Mouse (Mus musculus) spleen, adult 12 weeks (tissue): ENCODE data around the gene Plekhm1.

Experiments
- DNase-seq: peaks from one replicate; pipeline ENCODE4 v3.0.0; 2022; ENCODE audit warnings: low spot score

The Plekhm1 gene

GRCm38 (mm10) chr11:103360661-103361081 is 51.8 kb downstream of the Plekhm1 start:
- DNase-seq: no peak

DNA sequence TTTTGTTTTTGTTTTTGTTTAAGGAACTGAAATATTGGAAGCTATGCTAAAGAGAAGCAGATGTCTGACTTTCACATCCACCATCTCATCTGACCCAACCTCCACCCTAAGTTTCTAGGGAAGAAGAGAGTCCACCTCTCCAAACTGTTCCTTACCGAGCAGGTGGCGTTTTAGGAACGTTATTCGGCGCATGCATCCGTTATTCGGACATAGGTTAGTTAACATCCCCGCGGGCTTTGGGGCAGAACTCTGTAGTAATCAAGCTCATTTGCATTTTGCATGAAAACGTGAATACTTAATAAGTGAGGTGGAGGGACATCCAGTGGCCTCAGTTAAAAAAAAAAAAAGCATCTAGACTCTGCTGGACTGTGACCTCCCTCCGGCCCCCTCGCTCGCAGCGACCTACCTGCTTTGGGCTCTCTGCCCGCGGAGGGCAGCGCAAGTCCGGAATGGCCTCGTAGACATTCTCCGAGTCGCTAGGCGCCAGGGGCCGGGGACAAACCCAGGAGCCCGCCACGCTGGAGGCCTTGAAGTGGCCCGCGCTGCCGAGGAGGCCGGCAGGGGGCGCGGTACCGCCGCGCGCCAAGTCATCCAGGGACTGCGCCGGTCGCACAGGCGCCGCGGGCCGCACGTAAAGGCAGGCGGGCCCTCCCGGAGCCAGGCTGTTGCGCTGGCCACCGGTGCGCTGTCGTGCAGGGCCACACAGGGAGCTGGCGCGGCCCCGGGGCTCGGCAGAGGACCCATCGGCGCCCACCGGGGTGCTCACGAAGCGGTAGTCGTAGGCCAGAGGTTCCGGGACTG is 52.4 kb downstream of the Plekhm1 start:
- DNase-seq: peak; percentile 62

- peak; percentile 46 for DNase-seq
These were observed 53.4 kb downstream of the Plekhm1 start for GRCm38 (mm10) chr11:103359122-103359521.

DNA sequence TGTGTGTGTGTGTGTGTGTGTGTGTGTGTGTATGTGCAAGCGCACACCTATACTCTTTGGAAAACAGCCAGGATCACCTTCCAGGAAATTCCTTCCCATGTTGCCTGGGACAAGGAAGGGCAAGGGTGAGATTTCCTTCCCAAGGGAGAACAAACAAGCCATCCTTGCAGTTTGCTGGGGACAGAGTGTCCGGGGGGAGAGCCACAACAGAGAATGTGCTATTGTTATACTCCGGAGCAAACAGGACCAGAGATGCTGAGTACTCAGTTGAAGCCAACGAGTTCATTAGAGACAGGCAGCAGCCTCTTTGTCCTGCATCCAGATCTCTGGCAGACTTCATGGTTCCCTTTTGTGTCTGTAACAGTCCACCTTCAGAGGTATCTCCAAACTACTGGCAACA is 54.2 kb downstream of the Plekhm1 start:
- DNase-seq: no peak

DNA sequence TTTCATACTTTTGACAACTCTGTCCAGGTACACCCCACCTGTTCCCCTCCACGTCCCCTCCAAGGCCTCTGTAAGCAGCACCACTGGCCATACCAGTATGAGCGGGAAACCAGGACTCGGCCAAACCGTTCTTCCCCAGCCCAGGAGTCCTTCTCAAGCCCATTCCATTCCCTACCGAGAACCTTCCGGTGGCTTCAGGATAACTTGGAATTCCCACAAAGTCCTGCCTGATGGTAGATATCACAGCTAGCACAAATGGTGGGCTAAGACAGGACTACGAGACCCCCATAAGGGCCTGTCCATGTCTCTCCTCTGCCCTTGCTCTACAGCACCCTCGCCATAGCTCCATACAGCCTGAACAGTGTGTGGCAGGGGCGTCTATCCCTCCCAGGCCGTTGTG is 54.8 kb downstream of the Plekhm1 start:
- no peak for DNase-seq

GRCm38 (mm10) chr11:103356938-103357670 is 55.4 kb downstream of the Plekhm1 start:
- DNase-seq: no peak

DNA sequence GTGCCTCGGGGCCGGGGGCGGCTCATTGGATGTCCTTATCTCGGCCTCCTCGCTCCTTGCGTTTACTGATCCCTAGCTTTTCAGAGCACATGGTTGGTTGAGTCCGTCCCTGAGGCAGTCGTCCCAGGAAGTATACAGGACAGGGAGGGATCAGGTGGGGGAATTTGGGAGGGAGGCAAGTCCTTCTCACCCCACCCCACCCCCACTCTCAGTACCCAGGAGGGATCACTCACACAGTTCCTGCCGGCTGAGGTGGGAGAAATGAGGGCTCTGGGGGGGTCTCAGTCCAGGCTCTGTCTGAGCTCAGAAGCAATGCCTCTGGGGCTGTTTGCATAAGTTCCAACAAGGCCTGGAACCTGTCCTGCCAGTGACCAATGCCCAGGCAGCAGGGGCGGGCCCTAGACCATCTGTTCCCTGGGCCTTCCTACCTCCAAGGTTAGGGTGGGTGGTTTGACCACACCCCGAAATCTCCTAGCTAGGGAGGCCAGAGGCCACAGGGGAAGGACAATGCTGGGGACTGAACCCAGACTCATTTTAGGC is 56.4 kb downstream of the Plekhm1 start:
- DNase-seq: no peak

DNA sequence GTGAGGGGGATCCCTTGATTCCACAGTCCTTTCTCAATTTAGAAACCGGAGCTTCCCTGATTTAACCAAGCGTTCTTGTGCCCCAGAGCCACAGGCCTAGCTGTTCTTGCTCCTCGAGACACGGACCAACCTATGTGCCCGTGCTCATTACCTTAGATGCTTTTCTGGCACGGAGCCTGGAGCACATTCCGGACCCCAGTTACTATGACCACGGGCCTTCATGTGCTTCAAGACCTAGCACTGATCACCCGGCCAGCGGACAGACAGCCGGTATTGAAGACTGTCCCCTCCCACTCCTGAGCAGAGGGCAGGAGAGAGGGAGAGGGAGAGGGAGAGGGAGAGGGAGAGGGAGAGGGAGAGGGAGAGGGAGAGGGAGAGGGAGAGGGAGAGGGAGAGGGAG is 57.2 kb downstream of the Plekhm1 start:
- no peak for DNase-seq

DNA sequence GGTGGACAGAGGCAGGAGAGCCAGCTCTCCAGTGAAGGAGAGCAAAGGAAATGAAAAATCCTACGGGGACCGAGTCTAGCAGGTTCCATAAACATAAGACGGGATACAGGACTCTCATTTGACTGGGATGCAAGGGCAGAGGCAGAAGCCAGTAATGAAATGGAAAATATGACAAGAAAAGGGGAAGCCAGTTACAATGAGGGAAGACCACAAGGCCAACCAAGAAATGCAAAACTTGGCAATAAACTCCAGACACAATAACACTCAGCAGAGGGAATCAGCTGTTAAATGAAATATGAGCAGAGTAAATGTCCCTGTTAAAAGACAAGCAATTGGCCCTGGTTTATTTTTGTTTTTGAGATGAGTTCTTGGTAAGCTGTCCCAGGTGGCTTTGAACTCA is 58.5 kb downstream of the Plekhm1 start:
- DNase-seq: no peak

DNA sequence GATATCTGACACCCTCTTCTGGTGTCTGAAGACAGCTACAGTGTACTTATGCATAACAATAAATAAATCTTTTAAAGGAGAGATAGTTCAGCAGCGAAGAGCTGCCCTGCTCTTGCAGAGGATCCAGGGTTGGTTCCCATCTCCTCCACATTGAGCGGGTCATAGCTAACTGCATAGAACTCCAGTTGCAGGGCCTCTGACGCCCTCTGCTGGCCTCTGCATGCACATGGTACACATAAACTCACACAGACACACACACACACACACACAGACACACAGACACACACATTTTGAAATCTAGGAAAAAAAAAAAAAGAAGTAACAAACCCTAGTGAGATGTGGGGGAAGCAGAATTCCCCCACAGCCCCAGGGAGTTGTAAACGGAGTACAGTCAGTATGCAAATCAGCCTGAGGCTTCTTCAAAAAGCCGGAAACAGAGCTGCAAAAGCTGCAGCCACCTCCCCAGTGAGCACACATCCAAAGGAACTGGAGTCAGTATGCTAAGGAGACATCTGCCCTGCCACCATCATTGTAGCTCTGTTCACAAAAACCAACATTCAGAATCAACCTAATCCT is 60.2 kb downstream of the Plekhm1 start:
- no peak for DNase-seq

DNA sequence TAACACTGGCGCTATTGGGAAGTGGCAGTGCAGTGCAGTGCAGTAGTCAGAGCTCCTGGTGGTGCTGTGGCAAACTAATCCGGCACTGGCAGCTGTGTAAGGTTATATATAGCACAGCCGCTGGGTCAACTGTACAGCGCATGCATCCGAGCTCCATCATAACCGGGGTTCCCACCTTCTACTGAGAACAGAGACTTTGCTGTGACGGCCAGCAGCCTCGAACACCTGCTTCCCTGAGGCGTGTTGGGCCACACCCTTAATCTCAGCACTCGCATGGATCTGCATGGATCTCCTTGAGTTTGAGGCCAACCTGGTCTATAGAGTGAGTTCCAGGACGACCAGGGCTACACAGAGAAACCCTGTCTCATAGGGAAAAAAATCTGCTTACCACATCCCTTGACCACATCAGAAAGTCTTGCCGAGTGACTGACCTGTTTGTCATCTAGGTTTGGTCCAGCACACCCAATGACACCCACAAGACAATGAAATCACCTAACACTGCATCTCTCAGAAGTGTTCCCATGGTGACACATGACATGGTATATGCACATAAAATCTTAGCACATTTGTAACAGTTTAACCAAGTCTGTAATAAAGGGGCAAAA is 61.7 kb downstream of the Plekhm1 start:
- DNase-seq: no peak

- DNase-seq: no peak
These were observed 62.8 kb downstream of the Plekhm1 start for GRCm38 (mm10) chr11:103349699-103350098.

- peak; percentile 37 for DNase-seq
These were observed 65.8 kb downstream of the Plekhm1 start for GRCm38 (mm10) chr11:103346657-103347056.

DNA sequence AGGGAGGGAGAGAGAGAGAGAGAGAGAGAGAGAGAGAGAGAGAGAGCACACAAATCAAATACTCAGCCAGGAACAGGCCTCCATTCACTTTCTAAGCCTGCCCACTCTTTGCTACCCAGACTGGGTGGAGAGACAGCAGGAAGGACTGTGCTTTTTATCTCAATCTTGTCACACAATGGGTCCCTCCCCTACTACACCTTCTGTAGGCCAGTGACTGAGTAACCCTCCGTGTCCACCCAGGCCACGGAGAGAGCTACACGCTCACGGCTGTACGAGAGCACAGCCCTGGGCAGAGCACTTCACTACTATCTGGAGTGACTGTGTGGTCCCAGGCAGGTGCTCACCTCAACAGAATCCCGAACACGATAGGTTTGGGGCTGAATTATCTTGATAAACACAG is 66.3 kb downstream of the Plekhm1 start:
- no peak for DNase-seq

DNA sequence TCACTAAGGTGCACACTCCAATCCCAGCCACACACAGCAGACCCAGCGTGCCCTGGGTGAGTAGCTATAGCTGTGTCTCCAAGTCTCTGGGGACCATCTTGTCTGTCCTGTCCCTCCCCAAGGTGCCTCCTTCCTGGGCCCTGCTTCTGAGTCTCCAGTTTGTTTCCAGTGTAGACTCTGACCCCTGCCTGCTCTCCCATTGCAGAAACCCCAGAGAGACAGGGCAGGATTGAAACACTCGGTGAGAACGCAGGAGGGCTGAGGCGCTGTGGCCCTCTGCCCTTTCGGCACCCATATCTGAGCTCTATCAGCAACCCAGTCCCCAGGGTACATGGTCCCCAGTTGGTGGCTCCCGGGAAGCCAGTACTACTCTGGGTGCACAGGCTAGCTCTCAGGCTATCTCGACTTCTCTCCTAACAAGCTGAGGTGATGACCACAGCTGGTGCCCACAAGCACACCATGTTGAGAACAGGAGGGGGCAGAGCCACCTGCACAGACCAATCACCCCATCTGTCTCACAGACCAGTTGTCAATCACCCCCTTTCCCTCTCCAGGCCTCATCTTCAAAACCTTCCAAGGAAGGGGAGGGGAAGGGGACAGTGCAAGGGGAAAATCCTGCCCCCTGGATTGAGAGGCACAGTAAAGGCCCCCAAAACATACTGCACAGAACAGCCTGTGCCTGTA is 66.9 kb downstream of the Plekhm1 start:
- DNase-seq: no peak

GRCm38 (mm10) chr11:103344494-103345332 is 67.8 kb downstream of the Plekhm1 start:
- no peak for DNase-seq

DNA sequence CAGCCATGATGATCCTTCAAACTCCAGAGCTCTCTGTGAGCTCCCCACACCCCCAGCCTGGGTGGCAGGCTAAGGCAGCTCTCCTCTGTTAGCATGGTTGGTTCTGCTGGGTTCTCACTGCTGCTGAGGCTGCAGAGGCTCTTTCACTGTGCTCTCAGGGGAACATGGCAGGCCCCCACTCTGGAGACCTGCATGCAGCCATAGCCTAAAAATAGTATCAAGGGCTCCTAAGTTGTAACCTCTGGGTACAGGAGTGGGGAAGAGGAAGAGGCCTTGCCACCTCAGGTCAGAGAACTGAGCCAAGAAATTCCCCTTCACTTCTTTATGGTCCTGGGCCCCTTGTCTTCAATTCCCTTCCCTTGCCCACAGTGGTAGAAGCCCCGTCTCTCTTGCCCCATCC is 68.6 kb downstream of the Plekhm1 start:
- DNase-seq: no peak

- DNase-seq: no peak
These were observed 69.4 kb downstream of the Plekhm1 start for GRCm38 (mm10) chr11:103343063-103343462.

GRCm38 (mm10) chr11:103340677-103341076 is 71.8 kb downstream of the Plekhm1 start:
- no peak for DNase-seq

DNA sequence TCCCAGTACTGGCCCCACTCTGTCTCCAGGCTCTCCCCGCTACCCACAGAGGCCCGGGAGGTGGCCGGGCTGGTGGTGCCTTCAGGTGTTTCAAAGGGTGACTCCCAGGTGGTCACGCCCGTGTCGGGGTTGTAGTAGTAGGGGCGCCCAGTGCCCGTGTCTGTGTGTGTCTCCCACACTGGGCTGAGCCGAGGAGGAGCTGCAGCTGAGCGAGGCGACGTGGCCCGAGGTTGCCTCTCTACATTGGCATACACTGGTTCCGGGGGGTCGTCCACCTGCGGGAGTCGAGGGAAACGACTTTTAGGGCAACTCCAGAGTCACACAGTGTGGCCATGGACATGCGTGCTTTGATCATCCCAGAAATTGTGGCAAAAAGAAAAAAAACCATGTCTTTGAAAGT is 72.4 kb downstream of the Plekhm1 start:
- DNase-seq: no peak
